Mouse (Mus musculus): ENCODE measurements at regions not wholly inside any gene's neighbourhood (a gene's known extent, or its start where the extent isn't known, plus 50 kb on each side); places are given as distances from the start of the nearest gene placed in this dataset.

DNA sequence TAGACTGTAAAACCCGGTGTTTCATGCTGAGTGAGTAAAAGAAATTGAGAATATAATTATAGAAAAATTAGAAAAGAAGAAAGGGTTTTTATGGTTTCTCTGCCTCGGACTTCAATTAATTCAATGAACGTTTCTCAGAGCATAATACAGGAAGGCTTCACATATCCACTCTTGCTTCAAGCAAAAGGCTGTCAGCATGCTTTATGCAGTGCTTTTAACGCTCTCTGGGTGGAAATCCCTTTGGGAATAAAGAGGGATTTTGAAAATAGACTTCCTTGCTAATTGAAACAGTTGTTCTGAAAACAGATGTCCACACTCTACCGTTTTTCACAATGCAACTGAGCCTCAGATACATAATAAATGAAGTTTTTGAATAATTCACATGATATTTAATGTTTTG is 253.2 kb upstream of the Slitrk6 start:
- Histone ChIP-seq H3K9ac (replicated peaks; ENCODE audit: low read depth, low read length) (no peak overlapping the region), H3K27ac (ENCODE audit: low read depth, low read length) (no peak overlapping the region), H3K27me3 (ENCODE audit: control insufficient read depth, insufficient read depth, low read length) (no peaks in the 10 kb centered on the region), H3K4me1 (ENCODE audit: control insufficient read depth, insufficient read depth, low read length) (no peaks in the 10 kb centered on the region), H3K4me3 (ENCODE audit: low read depth, low read length) (no peak overlapping the region), H3K9me3 (ENCODE audit: control insufficient read depth, low read length) (no peaks in the 10 kb centered on the region), H3K36me3 (ENCODE audit: control insufficient read depth, insufficient read depth, low read length) (no peaks in the 10 kb centered on the region), H3K4me2 (ENCODE audit: low read depth, low read length) (no peak overlapping the region)
- 0 out of 2 replicates have a peak, but pooled peaks have one; percentile 66 for ATAC-seq (ENCODE audit: low read depth)
- 28% methylated on average over 5 of the region's 5 CpGs for WGBS

Data from neural tube, embryonic 14.5 days (tissue).